Mouse (Mus musculus) embryonic facial prominence, embryonic 14.5 days (tissue): ENCODE results near the gene Etfrf1. TPM values are rescaled to one million over a fixed set of nuclear protein-coding genes. Genes with fewer than 3 reads are reported as not detected.

Source experiments
- ATAC-seq: fragments of 200-750 bp; cut with Nextera tagmentation; 2 replicates; pipeline ENCODE4 v1.8.0; 2017; ENCODE audit warnings: low read depth, moderate number of reproducible peaks, moderate TSS enrichment
- DNase-seq: peaks from one replicate; pipeline ENCODE4 v3.0.0-alpha.2; 2015; ENCODE audit warnings: low spot score
- H3K27ac ChIP-seq: fragments of 300-500 bp; sonication (generic); replicated peaks from 2 replicates; pipeline ENCODE4 v1.5.1; 2014; ENCODE audit warnings: low read depth, mild to moderate bottlenecking, low read length, moderate library complexity
- H3K27me3 ChIP-seq: fragments of 300-500 bp; sonication (generic); replicated peaks from 2 replicates; pipeline ENCODE4 v1.6.1; 2014; ENCODE audit warnings: low read length; ENCODE audit not compliant: control insufficient read depth, insufficient read depth
- H3K36me3 ChIP-seq: fragments of 300-500 bp; sonication (generic); 2 replicates; pipeline ENCODE4 v1.6.1; 2014; ENCODE audit warnings: low read length, mixed read lengths; ENCODE audit not compliant: control insufficient read depth, insufficient read depth
- H3K4me1 ChIP-seq: fragments of 300-500 bp; sonication (generic); 2 replicates; pipeline ENCODE4 v1.6.1; 2014; ENCODE audit warnings: antibody characterized with exemption, low read length; ENCODE audit not compliant: control insufficient read depth, insufficient read depth
- H3K4me2 ChIP-seq: fragments of 300-500 bp; sonication (generic); 2 replicates; pipeline ENCODE4 v1.6.1; 2014; ENCODE audit warnings: low read depth, mild to moderate bottlenecking, low read length, moderate library complexity, mixed read lengths
- H3K4me3 ChIP-seq: fragments of 300-500 bp; sonication (generic); 2 replicates; pipeline ENCODE4 v1.5.1; 2014; ENCODE audit warnings: low read depth, mild to moderate bottlenecking, low read length
- H3K9ac ChIP-seq: fragments of 300-500 bp; sonication (generic); 2 replicates; pipeline ENCODE4 v1.6.1; 2014; ENCODE audit warnings: low read depth, mild to moderate bottlenecking, low read length, moderate library complexity, mixed read lengths
- H3K9me3 ChIP-seq: fragments of 300-500 bp; sonication (generic); 2 replicates; pipeline ENCODE4 v1.6.1; 2016; ENCODE audit warnings: low read length; ENCODE audit not compliant: control insufficient read depth
- WGBS: fragments of 180-500 bp; shearing (Covaris S2); extraction: QIAGEN DNeasy Blood & Tissue Kit; methylation state at CpG from one replicate; pipeline ENCODE4 v1.1.7; 2014; 5-methylcytosine and 5-hydroxymethylcytosine counted together
- polyA plus RNA-seq: library from polyadenylated mRNA; unstranded; fragments of >200 nt; fragmentation: Nextera tagmentation; extraction: Ambion mirVana; gene quantifications from 2 replicates; pipeline ENCODE4 v1.2.1, GENCODE M21; 2014

Gene Etfrf1
- polyA plus RNA-seq, 1 experiment from 2014 or later, result 28.4 TPM

- Histone ChIP-seq H3K27me3 (no peaks in the 10 kb centered on the region), H3K9ac (peak overlapping the region; percentile 41), H3K36me3 (no peaks in the 10 kb centered on the region), H3K9me3 (no peaks in the 10 kb centered on the region), H3K4me2 (peak overlapping the region; percentile 52), H3K4me3 (peak overlapping the region; percentile 34), H3K27ac (no peak overlapping the region), H3K4me1 (no peaks in the 10 kb centered on the region)
- ATAC-seq (peak; percentile 74; the same call in 1 of the 2 replicates), DNase-seq (peak; percentile 68)
- WGBS, result 61% methylated on average over 27 of the region's 27 CpGs
Observed at GRCm38 (mm10) chr6:145187093-145188088, 23.5 kb upstream of the Etfrf1 start.

- H3K4me2 ChIP-seq, result no peak overlapping the region
- WGBS, result 85% methylated on average over 3 of the region's 3 CpGs
Observed at GRCm38 (mm10) chr6:145193038-145193437, 17.9 kb upstream of the Etfrf1 start.

GRCm38 (mm10) chr6:145193446-145193845, 17.5 kb upstream of the Etfrf1 start:
- ATAC-seq (no peak), DNase-seq (no peak)
- H3K9me3 ChIP-seq, result no peaks in the 10 kb centered on the region

More at GRCm38 (mm10) chr6:145193038-145193437, 17.9 kb upstream of the Etfrf1 start:
- Histone ChIP-seq H3K27me3 (no peaks in the 10 kb centered on the region), H3K9me3 (no peaks in the 10 kb centered on the region), H3K36me3 (no peaks in the 10 kb centered on the region), H3K4me1 (no peaks in the 10 kb centered on the region), H3K27ac (no peak overlapping the region), H3K9ac (no peak overlapping the region), H3K4me3 (no peak overlapping the region)
- no peak for ATAC-seq
- no peak for DNase-seq

GRCm38 (mm10) chr6:145197949-145198686, 12.8 kb upstream of the Etfrf1 start:
- Histone ChIP-seq H3K27ac (no peak overlapping the region), H3K27me3 (no peaks in the 10 kb centered on the region), H3K36me3 (no peaks in the 10 kb centered on the region), H3K4me1 (no peaks in the 10 kb centered on the region), H3K9ac (no peak overlapping the region), H3K4me2 (no peak overlapping the region), H3K4me3 (no peak overlapping the region), H3K9me3 (no peaks in the 10 kb centered on the region)
- 92% methylated on average over 8 of the region's 8 CpGs for WGBS
- DNase-seq (no peak), ATAC-seq (no peak)

More at GRCm38 (mm10) chr6:145193446-145193845, 17.5 kb upstream of the Etfrf1 start:
- Histone ChIP-seq H3K4me1 (no peaks in the 10 kb centered on the region), H3K4me2 (no peak overlapping the region), H3K36me3 (no peaks in the 10 kb centered on the region), H3K4me3 (no peak overlapping the region), H3K27ac (no peak overlapping the region), H3K9ac (no peak overlapping the region), H3K27me3 (no peaks in the 10 kb centered on the region)
- 77% methylated on average over 11 of the region's 11 CpGs for WGBS

GRCm38 (mm10) chr6:145202432-145203125, 8.4 kb upstream of the Etfrf1 start:
- Histone ChIP-seq H3K4me2 (no peak overlapping the region), H3K4me3 (no peak overlapping the region), H3K36me3 (no peaks in the 10 kb centered on the region), H3K27me3 (no peaks in the 10 kb centered on the region), H3K9ac (no peak overlapping the region), H3K4me1 (no peaks in the 10 kb centered on the region), H3K9me3 (no peaks in the 10 kb centered on the region), H3K27ac (no peak overlapping the region)
- ATAC-seq, result no peak
- DNase-seq, result no peak
- WGBS, result 77% methylated on average over 13 of the region's 13 CpGs

- H3K9me3 ChIP-seq, result no peaks in the 10 kb centered on the region
- no peak for DNase-seq
- no peak overlapping the region for H3K4me2 ChIP-seq
- H3K4me1 ChIP-seq, result no peaks in the 10 kb centered on the region
- H3K9ac ChIP-seq, result no peak overlapping the region
- H3K4me3 ChIP-seq, result no peak overlapping the region
- H3K36me3 ChIP-seq, result no peaks in the 10 kb centered on the region
- no peak for ATAC-seq
- WGBS, result 93% methylated on average over 6 of the region's 6 CpGs
- H3K27me3 ChIP-seq, result no peaks in the 10 kb centered on the region
- H3K27ac ChIP-seq, result no peak overlapping the region
Observed at GRCm38 (mm10) chr6:145204440-145204839, 6.5 kb upstream of the Etfrf1 start.

GRCm38 (mm10) chr6:145205142-145205541, 5.8 kb upstream of the Etfrf1 start:
- no peak for ATAC-seq
- no peaks in the 10 kb centered on the region for H3K27me3 ChIP-seq
- no peak overlapping the region for H3K4me2 ChIP-seq
- no peaks in the 10 kb centered on the region for H3K36me3 ChIP-seq
- H3K4me1 ChIP-seq, result peaks cover 2% of the 10 kb centered on the region; the same call in 1 of the 2 replicates
- H3K9me3 ChIP-seq, result no peaks in the 10 kb centered on the region
- WGBS, result 74% methylated on average over 10 of the region's 10 CpGs
- no peak overlapping the region for H3K27ac ChIP-seq
- no peak overlapping the region for H3K4me3 ChIP-seq
- DNase-seq, result no peak
- no peak overlapping the region for H3K9ac ChIP-seq

- peak overlapping the region; percentile 65 for H3K9ac ChIP-seq
Observed at GRCm38 (mm10) chr6:145210056-145210680, 766 bp upstream of the Etfrf1 start.

More at GRCm38 (mm10) chr6:145210056-145210680, 766 bp upstream of the Etfrf1 start:
- H3K4me3 ChIP-seq, result peak overlapping the region; percentile 51
- no peaks in the 10 kb centered on the region for H3K27me3 ChIP-seq
- H3K4me1 ChIP-seq, result peaks cover 11% of the 10 kb centered on the region
- WGBS, result 34% methylated on average over 8 of the region's 8 CpGs
- peak overlapping the region; percentile 61; the same call in 1 of the 2 replicates for H3K27ac ChIP-seq
- DNase-seq, result no peak
- peak overlapping the region; percentile 75 for H3K4me2 ChIP-seq
- ATAC-seq, result 0 out of 2 replicates have a peak, but pooled peaks have one; percentile 0
- no peaks in the 10 kb centered on the region for H3K36me3 ChIP-seq
- H3K9me3 ChIP-seq, result no peaks in the 10 kb centered on the region
